Mouse (Mus musculus) kidney, postnatal 0 days (tissue): ENCODE results near the gene Kifc1. TPM values are rescaled to one million over a fixed set of nuclear protein-coding genes. Genes with fewer than 3 reads are reported as not detected.

Experiments
- ATAC-seq: fragments of 200-750 bp; cut with Nextera tagmentation; replicated peaks from 2 replicates; pipeline ENCODE4 v1.8.0; 2017; ENCODE audit warnings: low read depth, moderate number of reproducible peaks, moderate TSS enrichment, moderate library complexity; ENCODE audit not compliant: low FRiP score
- DNase-seq: peaks from one replicate; pipeline ENCODE4 v3.0.0-alpha.2; 2016; ENCODE audit warnings: low spot score
- H3K27ac ChIP-seq: fragments of 300-500 bp; sonication (generic); 2 replicates; pipeline ENCODE4 v1.5.1; 2014; ENCODE audit warnings: mild to moderate bottlenecking
- H3K27me3 ChIP-seq: fragments of 300-500 bp; sonication (generic); 2 replicates; pipeline ENCODE4 v1.6.1; 2014; ENCODE audit warnings: low read length, mixed read lengths; ENCODE audit not compliant: insufficient read depth
- H3K36me3 ChIP-seq: fragments of 300-500 bp; sonication (generic); 2 replicates; pipeline ENCODE4 v1.6.1; 2014; ENCODE audit warnings: low read length, mixed read lengths; ENCODE audit not compliant: insufficient read depth
- H3K4me1 ChIP-seq: fragments of 300-500 bp; sonication (generic); replicated peaks from 2 replicates; pipeline ENCODE4 v1.6.1; 2014; ENCODE audit warnings: antibody characterized with exemption, low read length, mixed read lengths; ENCODE audit not compliant: insufficient read depth
- H3K4me2 ChIP-seq: fragments of 300-500 bp; sonication (generic); 2 replicates; pipeline ENCODE4 v1.6.1; 2014; ENCODE audit warnings: mild to moderate bottlenecking, low read length, moderate library complexity, mixed read lengths
- H3K4me3 ChIP-seq: fragments of 300-500 bp; sonication (generic); replicated peaks from 2 replicates; pipeline ENCODE4 v1.5.1; 2014; ENCODE audit warnings: low read depth, low read length
- H3K9ac ChIP-seq: fragments of 300-500 bp; sonication (generic); 2 replicates; pipeline ENCODE4 v1.6.1; 2014; ENCODE audit warnings: low read depth, low read length
- H3K9me3 ChIP-seq: fragments of 300-500 bp; sonication (generic); replicated peaks from 2 replicates; pipeline ENCODE4 v1.6.1; 2016; ENCODE audit warnings: low read length, inconsistent platforms, mixed read lengths
- CTCF ChIP-seq: IDR thresholded peaks from 2 replicates; pipeline ENCODE4 v1.5.1; 2016; ENCODE audit warnings: antibody characterized with exemption, low read depth, mild to moderate bottlenecking, moderate library complexity
- WGBS: fragments of 180-500 bp; shearing (Covaris S2); extraction: QIAGEN DNeasy Blood & Tissue Kit; methylation state at CpG from one replicate; pipeline ENCODE4 v1.1.7; 2014; 5-methylcytosine and 5-hydroxymethylcytosine counted together
- polyA plus RNA-seq: library from polyadenylated mRNA; unstranded; fragments of >200 nt; fragmentation: Nextera tagmentation; extraction: Ambion mirVana; gene quantifications from 2 replicates; pipeline ENCODE4 v1.2.1, GENCODE M21; 2015

Gene Kifc1
- polyA plus RNA-seq, 1 experiment from 2014 or later = 3.4 TPM

GRCm38 (mm10) chr17:33926207-33926932 is 35.9 kb upstream of the Kifc1 start:
- Histone ChIP-seq H3K9ac (no peak overlapping the region), H3K27me3 (no peaks in the 10 kb centered on the region), H3K27ac (no peak overlapping the region), H3K36me3 (0 out of 2 replicates have a peak, but pooled peaks cover 8% of the 10 kb centered on the region), H3K9me3 (no peaks in the 10 kb centered on the region), H3K4me3 (no peak overlapping the region), H3K4me2 (no peak overlapping the region), H3K4me1 (peaks cover 3% of the 10 kb centered on the region; the same call in 1 of the 2 replicates)
- peak; percentile 59 for TF ChIP-seq CTCF
- no peak for ATAC-seq
- peak; percentile 24 for DNase-seq
- WGBS = 84% methylated on average over 17 of the region's 17 CpGs

GRCm38 (mm10) chr17:33925406-33926116 is 35.1 kb upstream of the Kifc1 start:
- Histone ChIP-seq H3K9ac (no peak overlapping the region), H3K9me3 (no peaks in the 10 kb centered on the region), H3K4me2 (no peak overlapping the region), H3K4me1 (0 out of 2 replicates have a peak, but pooled peaks cover 3% of the 10 kb centered on the region), H3K27me3 (no peaks in the 10 kb centered on the region), H3K36me3 (0 out of 2 replicates have a peak, but pooled peaks cover 8% of the 10 kb centered on the region), H3K4me3 (no peak overlapping the region), H3K27ac (no peak overlapping the region)
- no peak for DNase-seq
- no peak for ATAC-seq
- WGBS = 86% methylated on average over 21 of the region's 21 CpGs
- peak; percentile 17; the same call in 1 of the 2 replicates for TF ChIP-seq CTCF

DNA sequence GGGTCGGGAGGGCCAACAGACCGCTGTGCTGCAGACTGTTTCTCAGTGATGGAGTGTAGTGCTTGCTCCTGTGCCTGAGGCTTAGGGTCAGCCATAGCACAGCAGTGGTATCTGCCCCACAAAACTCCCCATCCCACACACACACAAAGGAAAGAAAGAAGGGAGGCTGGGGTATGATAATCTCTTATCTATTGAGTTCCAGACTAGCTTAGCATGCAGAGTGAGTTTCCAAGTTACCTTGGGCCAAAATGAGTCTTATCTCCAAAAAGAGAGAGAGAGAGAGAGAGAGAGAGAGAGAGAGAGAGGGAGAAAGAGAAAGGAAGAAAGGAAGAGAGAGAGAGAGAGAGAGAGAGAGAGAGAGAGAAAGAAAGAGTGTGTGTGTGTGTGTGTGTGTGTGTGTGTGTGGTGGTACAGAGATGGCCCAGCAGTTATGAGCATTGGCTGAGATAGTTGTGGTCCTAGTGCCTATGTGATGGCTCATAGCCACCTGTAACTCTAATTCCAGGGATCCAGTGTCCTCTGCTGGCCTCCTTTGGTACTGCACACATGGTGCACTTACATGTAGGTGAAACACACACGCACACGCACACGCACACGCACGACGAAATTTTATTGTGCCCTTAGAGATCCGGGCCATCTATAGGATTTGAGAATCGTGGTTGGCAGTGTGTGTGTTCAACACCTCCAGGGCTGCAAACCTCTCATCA is 34.3 kb upstream of the Kifc1 start:
- no peak overlapping the region for H3K4me2 ChIP-seq
- H3K27ac ChIP-seq = no peak overlapping the region
- H3K4me1 ChIP-seq = no peaks in the 10 kb centered on the region
- ATAC-seq (no peak), DNase-seq (no peak)
- no peaks in the 10 kb centered on the region for H3K27me3 ChIP-seq
- no peaks in the 10 kb centered on the region for H3K9me3 ChIP-seq
- 0 out of 2 replicates have a peak, but pooled peaks cover 8% of the 10 kb centered on the region for H3K36me3 ChIP-seq
- peak; percentile 55; the same call in 1 of the 2 replicates for TF ChIP-seq CTCF
- WGBS = 89% methylated on average over 10 of the region's 10 CpGs
- no peak overlapping the region for H3K9ac ChIP-seq
- no peak overlapping the region for H3K4me3 ChIP-seq

DNA sequence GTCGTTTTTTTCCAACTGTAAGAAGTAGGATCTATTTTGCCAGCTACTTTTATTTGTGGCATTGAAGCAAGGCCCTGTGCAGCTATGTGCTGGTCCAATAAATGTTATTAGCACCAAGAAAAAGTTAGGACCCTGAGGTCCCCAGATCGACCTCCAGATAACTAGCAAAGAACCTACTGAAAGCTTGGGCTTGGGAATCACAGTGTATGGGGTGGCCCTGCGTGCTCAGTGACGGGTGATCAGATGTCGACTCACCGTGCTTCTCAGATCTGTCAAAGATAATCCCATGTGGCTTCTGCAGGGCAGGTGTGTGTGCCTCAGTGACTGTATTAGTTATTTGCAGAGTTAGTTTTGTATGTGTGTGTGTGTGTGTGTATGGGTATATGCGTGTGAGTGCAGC is 30.9 kb upstream of the Kifc1 start:
- Histone ChIP-seq H3K9ac (no peak overlapping the region), H3K4me2 (no peak overlapping the region), H3K9me3 (no peaks in the 10 kb centered on the region), H3K4me3 (no peak overlapping the region), H3K27ac (no peak overlapping the region), H3K4me1 (peaks cover 6% of the 10 kb centered on the region), H3K27me3 (no peaks in the 10 kb centered on the region), H3K36me3 (0 out of 2 replicates have a peak, but pooled peaks cover 4% of the 10 kb centered on the region)
- DNase-seq (no peak), ATAC-seq (no peak)
- 91% methylated on average over 7 of the region's 7 CpGs for WGBS
- TF ChIP-seq CTCF = no peak

GRCm38 (mm10) chr17:33920282-33921097 is 30.0 kb upstream of the Kifc1 start:
- H3K36me3 ChIP-seq = 0 out of 2 replicates have a peak, but pooled peaks cover 4% of the 10 kb centered on the region
- no peaks in the 10 kb centered on the region for H3K9me3 ChIP-seq
- H3K4me2 ChIP-seq = peak overlapping the region; percentile 95
- H3K27me3 ChIP-seq = no peaks in the 10 kb centered on the region
- peak; percentile 88 for TF ChIP-seq CTCF
- ATAC-seq (peak; percentile 53), DNase-seq (peak; percentile 90)
- H3K9ac ChIP-seq = peak overlapping the region; percentile 71
- H3K4me1 ChIP-seq = peaks cover 6% of the 10 kb centered on the region
- H3K4me3 ChIP-seq = peak overlapping the region; percentile 72
- H3K27ac ChIP-seq = peak overlapping the region; percentile 90
- under 1% methylated on average over 36 of the region's 36 CpGs for WGBS
